Mouse (Mus musculus) MN1 (cell line): ENCODE results near the gene Dnajc13.

Experiments used
- DNase-seq: peaks from one replicate; pipeline ENCODE4 v3.0.0-alpha.2; 2016; ENCODE audit warnings: low spot score

Dnajc13 gene

GRCm38 (mm10) chr9:104254408-104255180 lies 8.1 kb downstream of the Dnajc13 start:
- DNase-seq = no peak

- no peak for DNase-seq
Measured at GRCm38 (mm10) chr9:104252637-104253036, 10.1 kb downstream of the Dnajc13 start.

- no peak for DNase-seq
Measured at GRCm38 (mm10) chr9:104251687-104252086, 11.0 kb downstream of the Dnajc13 start.

- DNase-seq = no peak
Measured at GRCm38 (mm10) chr9:104251111-104251510, 11.6 kb downstream of the Dnajc13 start.

GRCm38 (mm10) chr9:104247307-104247987 lies 15.3 kb downstream of the Dnajc13 start:
- DNase-seq = no peak

GRCm38 (mm10) chr9:104243799-104244466 lies 18.8 kb downstream of the Dnajc13 start:
- no peak for DNase-seq

- DNase-seq = no peak
Measured at GRCm38 (mm10) chr9:104240146-104240545, 22.6 kb downstream of the Dnajc13 start.

GRCm38 (mm10) chr9:104239076-104239475 lies 23.7 kb downstream of the Dnajc13 start:
- DNase-seq = no peak

GRCm38 (mm10) chr9:104236256-104236930 lies 26.3 kb downstream of the Dnajc13 start:
- no peak for DNase-seq

- peak; percentile 79 for DNase-seq
Measured at GRCm38 (mm10) chr9:104235751-104236150, 27.0 kb downstream of the Dnajc13 start.

- no peak for DNase-seq
Measured at GRCm38 (mm10) chr9:104233815-104234214, 28.9 kb downstream of the Dnajc13 start.

GRCm38 (mm10) chr9:104233060-104233459 lies 29.7 kb downstream of the Dnajc13 start:
- DNase-seq = no peak

GRCm38 (mm10) chr9:104232004-104232403 lies 30.7 kb downstream of the Dnajc13 start:
- no peak for DNase-seq

GRCm38 (mm10) chr9:104211402-104211801 lies 51.3 kb downstream of the Dnajc13 start:
- DNase-seq = no peak

GRCm38 (mm10) chr9:104203851-104204250 lies 58.9 kb downstream of the Dnajc13 start:
- no peak for DNase-seq

- DNase-seq = no peak
Measured at GRCm38 (mm10) chr9:104194528-104194927, 68.2 kb downstream of the Dnajc13 start.

GRCm38 (mm10) chr9:104193900-104194299 lies 68.8 kb downstream of the Dnajc13 start:
- no peak for DNase-seq

- no peak for DNase-seq
Measured at GRCm38 (mm10) chr9:104193327-104193726, 69.4 kb downstream of the Dnajc13 start.

GRCm38 (mm10) chr9:104192513-104192912 lies 70.2 kb downstream of the Dnajc13 start:
- DNase-seq = no peak

GRCm38 (mm10) chr9:104189657-104190056 lies 73.1 kb downstream of the Dnajc13 start:
- no peak for DNase-seq

- no peak for DNase-seq
Measured at GRCm38 (mm10) chr9:104188704-104189103, 74.0 kb downstream of the Dnajc13 start.

- DNase-seq = no peak
Measured at GRCm38 (mm10) chr9:104187028-104187427, 75.7 kb downstream of the Dnajc13 start.
